Mouse (Mus musculus) stomach, postnatal 0 days (tissue): ENCODE measurements around the gene Gm20683.

Source experiments
- CTCF ChIP-seq: IDR thresholded peaks from 2 replicates; pipeline ENCODE4 v1.5.1; 2016; ENCODE audit warnings: antibody characterized with exemption, low read depth, mild to moderate bottlenecking, moderate library complexity
- EP300 ChIP-seq: optimal IDR thresholded peaks from 2 replicates; pipeline ENCODE3; 2016; ENCODE audit warnings: antibody characterized with exemption

DNA sequence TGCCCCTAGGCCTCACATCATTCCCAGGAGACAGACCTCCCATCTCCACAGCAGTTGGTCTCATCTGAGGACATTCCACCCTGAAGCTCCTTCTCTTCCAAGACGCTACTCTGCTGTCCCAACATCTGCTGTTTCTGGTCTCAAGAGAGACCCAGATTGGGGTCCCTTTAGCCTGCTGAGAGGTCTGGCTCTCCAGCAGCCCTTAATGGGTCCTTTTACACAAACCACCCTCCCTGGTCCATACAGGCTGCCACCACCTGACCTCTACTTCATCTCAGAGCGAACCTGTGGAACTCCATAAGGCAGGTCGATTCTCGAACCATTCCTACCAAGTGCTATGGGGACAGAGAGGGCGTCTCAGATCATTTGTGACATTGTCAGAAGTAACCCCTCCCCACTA, 33.5 kb downstream of the Gm20683 start:
- TF ChIP-seq CTCF = no peak
- no peak for TF ChIP-seq EP300
